Mouse (Mus musculus) ES-E14 (cell line): Measurements from ENCODE around the gene Fam151a.
"Not testable (repeated sequence)": the region's sequence is repeated elsewhere in the genome, so short reads cannot be mapped to it uniquely, and the experiment has no call there.

Experiments used
- CHD2 ChIP-seq: IDR thresholded peaks from 2 replicates; pipeline ENCODE4 v1.6.1; 2014; ENCODE audit warnings: mild to moderate bottlenecking, low read depth, low read length, inconsistent platforms
- HCFC1 ChIP-seq: IDR thresholded peaks from 2 replicates; pipeline ENCODE4 v1.6.1; 2012; ENCODE audit warnings: low read length, inconsistent platforms, borderline replicate concordance; ENCODE audit not compliant: insufficient read depth
- MAFK ChIP-seq: IDR thresholded peaks from 2 replicates; pipeline ENCODE4 v1.6.1; 2014; ENCODE audit warnings: mild to moderate bottlenecking, low read depth, low read length, inconsistent platforms; ENCODE audit not compliant: insufficient read depth
- ZNF384 ChIP-seq: IDR thresholded peaks from 2 replicates; pipeline ENCODE4 v1.6.1; 2012; ENCODE audit warnings: low read depth, low read length, inconsistent platforms

GRCm38 (mm10) chr4:106775767-106776166, 42.1 kb downstream of the Fam151a start:
- not testable (repeated sequence) for TF ChIP-seq ZNF384, MAFK, CHD2, HCFC1
